Mouse (Mus musculus) spleen, adult 2 months (tissue): Measurements from ENCODE around the gene Fcho1.

Experiments used
- CTCF ChIP-seq: fragments of 200-500 bp; IDR thresholded peaks from 2 replicates; pipeline ENCODE4 v1.5.1; 2011; ENCODE audit warnings: mild to moderate bottlenecking, inconsistent platforms; ENCODE audit not compliant: insufficient read depth, insufficient read length, insufficient replicate concordance; ENCODE audit errors: extremely low read depth
- POLR2A ChIP-seq: fragments of 200-500 bp; IDR thresholded peaks from 2 replicates; pipeline ENCODE4 v1.6.1; 2011; ENCODE audit warnings: low read depth, low read length, inconsistent platforms

GRCm38 (mm10) chr8:71700493-71701269 is 24.8 kb downstream of the Fcho1 start:
- TF ChIP-seq POLR2A = no peak
- TF ChIP-seq CTCF = no peak
